Mouse (Mus musculus) E14TG2a.4 (cell line): ENCODE measurements around the gene Kansl1.

ENCODE experiments used
- CTCF ChIP-seq: conservative IDR thresholded peaks from 2 replicates; pipeline ENCODE4 v1.5.1; 2014; ENCODE audit warnings: low read length
- POU5F1 ChIP-seq: IDR thresholded peaks from 2 replicates; pipeline ENCODE4 v1.6.1; 2014; ENCODE audit warnings: low read length, borderline replicate concordance

DNA sequence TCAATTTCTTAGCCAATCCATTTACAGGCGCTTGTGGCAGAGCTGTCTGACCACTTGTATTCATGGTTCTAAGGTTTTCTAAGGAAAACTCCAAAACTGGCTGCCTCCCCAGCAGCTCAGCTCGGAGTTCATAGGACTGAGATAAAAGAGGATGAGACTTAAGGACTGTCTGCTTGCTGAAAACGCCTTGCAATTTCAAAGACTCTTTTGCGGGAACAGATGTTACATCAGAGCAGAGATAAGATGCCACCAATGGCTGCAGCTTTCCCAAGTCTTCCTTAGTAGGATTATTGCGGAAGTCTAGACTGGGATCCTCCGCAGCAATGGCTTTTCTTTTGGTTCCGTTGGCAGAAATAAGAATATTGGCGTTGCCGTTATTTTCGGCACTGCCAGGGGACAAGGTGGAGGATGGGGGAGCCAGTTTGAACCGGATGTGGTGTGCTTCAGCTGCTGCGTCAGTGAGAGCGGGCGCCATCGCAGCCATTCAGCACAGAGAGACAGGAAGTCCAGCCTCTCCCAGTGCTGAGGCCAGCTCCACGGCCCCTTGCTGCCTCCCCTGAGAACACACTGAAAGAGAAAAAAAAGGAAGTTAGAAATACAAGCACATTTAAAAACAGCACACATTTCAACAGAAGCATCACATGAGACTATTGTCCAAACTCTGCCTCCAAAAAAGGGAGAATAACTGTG, 43.8 kb downstream of the Kansl1 start:
- TF ChIP-seq CTCF (no peak), POU5F1 (no peak)
